Mouse (Mus musculus) T-helper 17 cell (primary cell): ENCODE data around the gene Stk25.

Source experiments
- in situ Hi-C, 2 experiments: fragments of 300-600 bp; cut with MboI, MseI; formaldehyde crosslinking; loops; 1 replicate in 1 of 2; 2 replicates in 1 of 2; pipeline ENCODE4 v1.15.1; 2025; ENCODE audit warnings: high pct_unique_total_duplicates in 2 of 2

Gene Stk25

DNA sequence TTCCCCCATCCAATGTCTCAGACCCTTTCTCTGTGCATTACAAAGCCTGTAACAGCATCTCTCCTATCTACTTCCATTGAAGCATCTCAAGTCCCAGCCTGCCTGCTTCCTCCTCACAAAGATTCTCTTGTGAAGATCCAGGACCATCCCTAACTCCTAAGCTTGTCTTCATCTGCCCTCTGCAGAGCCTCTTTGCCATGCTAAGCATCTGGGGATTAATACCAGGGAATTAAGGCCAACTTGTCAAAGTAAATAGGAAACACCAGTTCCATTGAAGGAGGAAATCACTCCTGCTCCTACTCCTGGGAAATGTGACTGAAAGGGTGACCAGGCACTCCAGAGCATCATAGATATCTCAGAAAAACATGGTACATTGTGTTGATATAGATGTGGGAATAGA lies 11.5 kb upstream of the Stk25 start:
- in situ Hi-C loops, result loop anchor here in 1 of 2 experiments (5.0 kb wide), 1 partner anchor 57 kb away; no protein-coding TSS in a partner anchor

DNA sequence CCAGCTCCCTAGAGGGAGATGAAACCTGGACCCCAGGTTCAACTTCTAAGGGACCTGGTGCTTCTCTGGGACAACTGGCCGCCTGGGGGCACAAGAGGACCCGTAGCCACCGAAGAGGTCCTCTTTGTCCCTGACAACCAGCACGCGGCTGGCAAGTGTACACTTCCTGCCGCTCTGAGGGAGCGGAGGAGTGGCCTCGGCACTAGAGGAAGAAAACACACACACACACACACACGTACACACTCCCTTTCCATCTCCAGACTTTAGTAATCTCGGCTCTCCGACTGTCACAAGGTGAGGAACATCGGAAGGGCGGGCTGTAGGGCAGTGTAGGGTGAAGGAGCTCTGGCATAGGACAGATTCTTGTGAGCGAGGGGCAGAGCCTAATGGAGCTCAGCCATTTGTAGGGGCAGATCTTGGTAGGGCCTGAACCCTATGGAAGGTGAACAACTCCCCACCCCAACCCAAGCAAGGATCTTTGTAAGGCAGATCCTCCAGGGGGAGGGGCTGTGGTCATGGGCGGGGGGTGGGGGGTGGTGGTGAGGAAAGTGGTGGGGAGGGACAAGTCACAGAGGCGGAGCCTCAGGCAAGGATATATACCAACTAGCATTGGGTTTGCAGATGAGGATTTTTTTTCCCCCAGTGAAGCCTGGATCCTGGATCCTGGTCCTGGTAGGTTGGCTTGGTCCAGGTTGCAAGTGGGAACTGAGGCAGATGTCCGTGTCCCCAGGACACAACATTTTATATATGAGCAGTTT lies 10.5 kb upstream of the Stk25 start:
- in situ Hi-C loops, result no loop called here

DNA sequence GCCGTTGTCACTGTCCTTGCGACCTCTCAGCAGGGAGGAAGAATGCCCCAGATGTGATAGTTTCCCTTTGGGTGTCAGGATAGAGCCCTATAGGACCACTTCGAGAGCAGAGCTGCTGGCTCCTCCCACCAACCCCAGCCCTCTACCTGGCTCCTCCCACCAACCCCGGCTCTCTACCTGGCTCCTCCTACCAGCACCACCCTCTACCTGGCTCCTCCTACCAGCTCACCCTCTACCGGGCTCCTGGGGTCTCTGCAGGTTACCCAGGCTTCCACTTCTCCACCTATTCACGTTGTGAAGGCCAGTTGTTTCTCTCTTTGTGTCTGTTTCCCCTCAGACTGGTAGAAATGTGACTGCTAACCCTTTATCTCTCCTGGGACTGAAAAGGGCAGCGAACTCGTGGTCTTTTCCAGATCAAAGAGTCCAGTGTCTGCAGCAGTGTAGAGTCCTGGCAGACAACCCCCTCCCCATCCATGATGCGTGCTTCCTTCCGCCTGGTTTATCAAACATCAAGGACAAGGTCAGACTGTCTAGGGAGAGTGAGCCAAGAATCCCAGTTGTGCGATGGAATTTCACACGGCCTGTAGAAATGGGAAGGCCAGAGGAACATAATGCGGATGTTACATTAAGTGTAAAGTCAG lies 9.4 kb upstream of the Stk25 start:
- in situ Hi-C loops, result no loop called here

DNA sequence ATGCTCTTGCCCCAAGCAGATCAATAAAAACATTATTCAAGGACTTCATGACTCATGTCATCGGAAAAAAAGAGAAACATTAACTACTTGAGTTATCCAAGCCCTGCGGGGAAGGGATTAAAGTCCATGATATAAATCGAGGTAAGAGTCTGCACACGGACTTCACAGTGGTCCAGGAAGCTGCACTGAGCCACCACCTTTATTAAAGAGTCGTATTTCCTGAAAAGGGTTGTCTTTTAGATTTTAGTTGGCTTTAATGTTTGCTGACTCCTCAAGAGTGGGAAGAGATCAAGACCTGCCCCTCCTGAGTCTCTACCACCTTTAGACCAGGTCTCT lies 1.5 kb downstream of the Stk25 start:
- in situ Hi-C loops, result no loop called here

DNA sequence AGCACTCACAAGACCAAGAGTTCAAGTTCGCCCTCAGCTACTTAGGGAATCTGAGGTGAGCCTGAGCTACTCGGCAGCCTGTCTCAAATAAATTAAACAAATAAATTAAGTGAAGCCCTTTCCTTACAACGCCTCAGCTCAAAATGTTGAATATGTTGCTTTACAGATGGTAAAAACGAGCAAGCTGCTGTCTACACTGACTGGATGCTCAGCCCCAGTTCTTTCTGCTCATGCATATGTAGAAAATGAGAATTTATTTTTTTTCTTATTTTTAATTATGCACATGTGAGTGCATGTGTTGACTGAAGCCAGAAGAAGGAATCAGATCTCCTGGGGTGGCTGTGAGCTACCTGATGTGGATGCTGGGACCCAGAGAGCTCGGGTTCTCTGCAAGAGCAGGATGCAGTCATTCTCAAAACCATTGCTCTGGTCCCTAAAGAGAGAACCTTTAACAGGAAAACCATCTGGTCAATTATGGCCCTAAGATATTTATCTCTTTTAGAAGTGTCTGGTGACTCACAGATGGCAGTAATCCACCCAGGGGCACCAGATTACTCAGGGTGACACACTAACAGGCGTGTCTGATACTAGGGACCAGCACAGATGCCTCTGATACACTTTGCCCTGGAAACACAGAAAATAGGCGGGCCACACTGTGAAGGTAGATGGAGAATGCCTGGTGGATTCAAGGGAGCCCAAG lies 2.0 kb downstream of the Stk25 start:
- in situ Hi-C loops, result no loop called here

DNA sequence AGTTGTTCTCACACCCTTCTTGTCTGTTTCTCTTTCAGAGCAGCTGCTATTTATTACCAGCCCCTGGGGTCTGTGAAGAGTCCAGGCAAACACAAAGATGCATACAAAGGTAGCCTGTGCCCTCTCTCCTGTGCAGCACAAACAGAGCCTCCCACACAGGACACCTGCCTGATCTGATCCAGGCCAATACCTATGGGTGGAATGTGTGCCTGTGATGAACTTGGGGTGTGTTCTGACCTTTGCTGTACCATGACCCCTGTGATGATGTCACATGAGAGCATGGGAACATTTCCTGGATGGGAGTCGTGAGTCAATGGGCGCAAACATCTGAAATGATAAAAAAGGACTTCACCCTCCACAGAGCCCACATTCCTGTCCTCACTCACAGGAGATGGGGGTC lies 3.7 kb downstream of the Stk25 start:
- in situ Hi-C loops, result loop anchor here in 1 of 2 experiments (5.0 kb wide), 1 partner anchor 63 kb away; no protein-coding TSS in a partner anchor

DNA sequence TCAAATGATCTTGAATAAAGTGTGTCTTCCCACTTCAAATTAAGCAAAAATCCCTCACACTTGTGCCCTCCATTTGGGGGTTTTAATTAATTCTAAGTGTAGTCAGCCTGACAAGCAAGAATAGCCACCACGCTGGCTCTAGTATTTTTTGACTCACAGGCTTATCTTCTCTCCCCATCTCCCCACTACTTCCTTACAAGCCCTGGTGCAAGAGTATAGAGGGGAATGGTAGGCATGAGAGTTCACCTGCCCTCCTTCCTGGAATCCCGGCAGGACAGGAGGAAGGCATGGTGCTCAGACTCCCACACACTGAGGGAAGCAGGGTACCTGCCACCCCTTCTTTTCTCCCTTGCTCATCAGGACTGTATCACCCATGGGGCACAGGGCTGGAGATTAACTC lies 4.2 kb downstream of the Stk25 start:
- in situ Hi-C loops, result loop anchor here in 1 of 2 experiments (5.0 kb wide), 1 partner anchor 63 kb away; no protein-coding TSS in a partner anchor

DNA sequence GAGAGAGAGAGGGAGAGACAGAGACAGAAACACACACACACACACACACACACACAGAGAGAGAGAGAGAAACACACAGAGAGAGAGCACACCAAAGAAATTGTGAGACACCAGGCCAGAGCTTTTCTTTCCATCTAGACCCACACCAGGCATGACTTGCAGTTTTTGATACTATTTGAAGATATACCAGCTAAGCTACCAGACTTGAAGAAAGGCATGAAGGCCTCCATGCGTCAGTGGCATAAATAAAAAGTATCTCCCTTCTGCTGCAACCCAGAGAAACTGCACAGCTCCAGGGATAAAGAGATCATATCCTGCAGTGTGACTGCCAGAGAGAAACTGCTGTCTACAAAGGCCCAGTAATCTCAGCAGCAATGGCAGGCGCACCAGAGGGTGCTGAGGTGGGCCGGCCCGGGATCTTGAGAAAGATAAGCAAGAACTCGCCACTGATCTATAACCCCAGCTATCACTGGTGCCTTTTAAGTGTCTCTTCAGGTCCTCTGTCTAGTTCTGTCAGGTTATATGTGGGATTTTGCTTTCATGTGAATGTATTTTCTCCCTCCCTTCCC lies 8.8 kb downstream of the Stk25 start:
- in situ Hi-C loops, result loop anchor here in 1 of 2 experiments (5.0 kb wide), 1 partner anchor 68 kb away; no protein-coding TSS in a partner anchor

DNA sequence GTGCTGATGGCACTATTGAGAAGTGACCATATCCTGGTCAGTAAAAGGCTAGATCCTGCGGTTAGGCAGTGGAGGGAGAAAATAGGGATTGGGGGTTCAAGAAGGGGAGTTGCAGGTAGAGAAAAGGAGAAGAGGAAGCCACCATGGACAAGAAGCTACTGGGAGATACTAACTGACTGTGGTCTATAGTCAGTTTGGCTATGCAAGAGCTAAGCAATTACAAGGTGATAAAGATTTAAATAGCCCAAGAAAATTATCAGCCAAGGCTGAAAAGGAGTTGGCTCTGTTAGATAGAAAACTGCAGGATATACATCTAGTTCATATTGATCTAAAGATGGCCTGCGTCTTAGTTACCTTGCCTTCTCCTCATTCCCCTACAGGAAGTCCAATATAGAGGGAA lies 15.8 kb downstream of the Stk25 start:
- in situ Hi-C loops, result no loop called here

DNA sequence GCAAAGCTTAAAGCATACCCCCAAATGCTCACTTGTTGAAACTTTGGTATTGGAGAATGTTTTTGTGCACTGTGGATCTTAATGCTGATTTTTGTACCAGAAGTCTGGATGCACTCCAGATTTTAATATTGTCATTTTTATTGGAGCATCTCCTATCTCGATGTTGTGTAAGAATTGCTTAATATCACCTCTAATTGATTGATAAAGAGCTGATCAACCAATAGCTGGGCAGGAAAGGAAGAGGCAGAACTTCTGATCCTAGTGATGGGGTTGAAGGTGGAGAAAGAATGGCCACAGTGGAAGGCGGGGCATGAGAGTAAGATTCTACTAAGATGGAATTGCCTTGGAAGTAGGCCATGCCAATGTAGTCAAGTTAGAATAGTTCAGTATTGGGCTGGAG lies 16.5 kb downstream of the Stk25 start:
- in situ Hi-C loops, result no loop called here

DNA sequence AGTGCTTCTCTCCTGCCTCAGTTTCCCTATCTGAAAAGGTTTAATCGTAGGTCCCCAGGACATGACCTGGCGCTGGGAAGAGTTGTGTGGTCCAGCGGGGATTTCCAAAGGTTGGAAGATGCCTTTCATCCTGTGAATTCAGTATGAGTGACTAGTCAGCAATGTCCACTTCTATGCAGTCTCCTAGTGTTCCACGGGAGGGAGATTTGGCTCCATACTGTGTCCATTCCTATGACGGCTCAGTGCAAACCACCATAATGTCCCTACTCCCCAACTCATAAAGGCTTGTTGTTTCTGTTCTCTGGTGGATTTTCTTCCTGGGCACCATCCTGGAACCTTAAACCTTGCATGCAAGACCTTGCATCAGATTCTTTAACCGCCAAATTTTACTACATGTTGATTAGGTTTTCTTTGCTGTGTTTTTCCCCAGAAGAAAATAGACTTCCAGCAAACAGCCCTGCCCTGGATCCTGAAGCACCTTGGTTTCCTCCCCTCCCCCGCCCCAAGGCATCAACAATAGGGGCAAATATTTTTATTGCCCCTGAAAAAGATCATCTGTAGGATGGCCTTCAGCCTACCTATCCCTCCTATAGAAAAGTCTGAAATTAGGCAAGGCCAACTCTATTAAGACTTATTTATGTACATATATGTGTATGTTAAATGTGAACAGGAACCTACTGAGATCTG lies 22.1 kb downstream of the Stk25 start:
- in situ Hi-C loops, result loop anchor here in 1 of 2 experiments (10.0 kb wide), 1 partner anchor 732 kb away; the partner anchor contains the start of genes Ankmy1 and Dusp28

DNA sequence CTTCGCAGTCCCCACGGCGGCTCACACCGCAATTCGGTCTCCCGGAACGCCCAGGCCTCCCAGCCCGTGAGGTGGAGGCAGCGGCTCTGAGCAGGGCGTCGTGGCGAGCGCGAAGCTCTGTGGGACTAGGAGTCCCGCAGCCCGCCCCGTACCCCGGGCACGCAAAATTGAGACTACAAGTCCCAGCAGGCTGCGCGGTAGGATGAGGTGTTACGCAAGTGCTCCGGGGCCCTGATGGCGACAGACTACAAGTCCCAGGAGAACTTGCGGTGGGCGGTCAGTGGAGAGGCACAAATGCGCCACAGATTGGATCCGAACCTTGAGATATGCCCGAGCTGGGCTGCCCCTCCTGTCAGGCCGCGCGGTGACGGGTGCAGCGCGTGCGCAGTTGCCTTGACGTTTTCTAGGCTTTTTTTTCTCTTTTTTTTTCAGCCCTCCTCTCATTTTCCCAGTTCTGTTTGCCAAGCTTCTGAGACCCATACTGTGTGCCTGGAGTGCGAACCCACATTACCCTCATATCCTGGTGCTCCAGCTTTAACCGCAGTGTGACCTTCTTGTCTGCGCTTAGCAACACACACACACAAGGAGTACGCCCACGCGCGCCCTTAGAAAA lies 22.8 kb downstream of the Stk25 start:
- in situ Hi-C loops, result loop anchor here in 1 of 2 experiments (10.0 kb wide), 1 partner anchor 731 kb away; the partner anchor contains the start of genes Ankmy1 and Dusp28

DNA sequence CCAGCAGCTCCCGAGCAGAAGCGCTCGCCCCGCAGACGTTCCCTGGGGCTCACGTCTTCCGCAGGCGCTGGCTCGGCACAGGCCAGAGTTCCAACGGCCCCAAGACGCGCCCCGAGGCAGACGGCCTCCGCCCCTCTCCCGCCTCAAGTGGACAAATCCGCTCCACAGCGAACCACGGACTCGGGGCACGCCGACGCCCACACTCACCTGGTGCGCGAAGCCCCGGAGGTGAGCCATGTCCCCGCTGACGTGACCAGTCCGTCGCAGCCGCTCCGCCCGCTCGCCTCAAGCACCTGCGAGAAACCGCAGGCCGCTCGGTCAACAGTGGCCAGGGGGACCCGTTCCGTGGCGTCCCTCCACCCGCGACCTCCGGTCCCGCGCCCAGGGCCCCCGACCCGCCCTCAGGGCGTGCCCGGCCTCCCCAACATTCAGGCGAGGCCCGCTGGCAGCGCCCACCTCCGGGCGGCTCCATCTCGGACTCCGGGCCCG lies 23.3 kb downstream of the Stk25 start:
- in situ Hi-C loops, result loop anchor here in 1 of 2 experiments (10.0 kb wide), 1 partner anchor 730 kb away; the partner anchor contains the start of genes Ankmy1 and Dusp28

DNA sequence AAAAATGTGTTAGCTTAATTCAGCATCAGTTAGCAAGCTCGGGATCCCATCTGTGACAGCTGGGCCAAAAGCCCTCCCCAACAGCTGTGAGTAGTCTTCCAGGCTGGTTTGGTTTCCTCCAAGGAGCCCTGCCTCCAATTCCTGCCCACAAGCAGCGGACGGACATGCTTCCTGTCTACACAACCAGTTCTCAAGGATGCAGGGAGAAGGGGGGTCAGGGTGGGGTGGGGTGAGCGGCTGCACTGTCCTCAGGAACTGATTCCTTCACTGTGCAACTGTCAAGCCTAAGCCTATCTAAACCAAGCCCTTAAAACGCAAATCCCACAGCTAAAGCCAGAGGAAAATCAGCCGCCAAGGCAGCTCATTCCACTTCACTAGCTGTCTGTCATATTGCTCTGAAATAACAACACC lies 24.0 kb downstream of the Stk25 start:
- in situ Hi-C loops, result loop anchor here in 1 of 2 experiments (10.0 kb wide), 1 partner anchor 730 kb away; the partner anchor contains the start of genes Ankmy1 and Dusp28

DNA sequence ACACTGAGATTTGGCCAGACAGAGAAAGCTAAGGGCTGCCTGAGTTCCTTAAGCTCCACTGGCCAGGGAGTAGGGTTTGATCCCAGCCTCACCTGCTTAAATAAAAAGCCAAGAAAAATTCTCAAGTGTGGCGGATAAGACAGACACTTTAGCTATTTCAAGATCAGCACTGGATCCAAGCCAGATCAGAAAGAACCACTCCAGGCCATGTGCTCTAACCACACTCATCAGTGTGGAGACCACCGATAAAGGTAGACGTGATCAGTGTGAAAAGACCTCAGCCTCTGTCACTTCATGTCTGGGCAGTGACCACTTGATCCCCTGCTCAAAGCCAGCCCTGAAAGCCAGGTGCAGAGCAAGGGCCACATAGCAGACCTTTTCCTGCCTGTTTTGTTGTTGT lies 25.7 kb downstream of the Stk25 start:
- in situ Hi-C loops, result loop anchor here in 1 of 2 experiments (10.0 kb wide), 1 partner anchor 728 kb away; the partner anchor contains the start of genes Ankmy1 and Dusp28

DNA sequence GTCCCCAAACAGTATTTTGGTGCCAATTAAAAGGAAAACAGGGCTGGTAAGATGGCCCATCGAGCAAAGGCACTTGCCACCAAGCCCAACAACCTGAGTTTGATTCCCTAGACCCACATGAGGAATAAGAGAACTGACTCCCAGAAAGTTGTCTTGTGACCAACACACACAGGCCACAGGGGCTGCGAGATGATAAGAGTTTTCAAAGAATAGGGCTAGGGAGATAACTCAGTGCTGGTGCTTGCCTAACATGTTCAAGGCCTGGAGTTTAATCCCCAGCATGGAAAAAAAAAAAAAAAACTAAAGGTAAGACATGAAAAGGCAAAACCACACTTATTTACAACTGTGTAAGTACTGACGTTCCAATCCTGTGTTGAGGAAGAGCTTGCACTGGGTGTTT lies 27.7 kb downstream of the Stk25 start:
- in situ Hi-C loops, result loop anchor here in 1 of 2 experiments (10.0 kb wide), 1 partner anchor 726 kb away; the partner anchor contains the start of genes Ankmy1 and Dusp28

DNA sequence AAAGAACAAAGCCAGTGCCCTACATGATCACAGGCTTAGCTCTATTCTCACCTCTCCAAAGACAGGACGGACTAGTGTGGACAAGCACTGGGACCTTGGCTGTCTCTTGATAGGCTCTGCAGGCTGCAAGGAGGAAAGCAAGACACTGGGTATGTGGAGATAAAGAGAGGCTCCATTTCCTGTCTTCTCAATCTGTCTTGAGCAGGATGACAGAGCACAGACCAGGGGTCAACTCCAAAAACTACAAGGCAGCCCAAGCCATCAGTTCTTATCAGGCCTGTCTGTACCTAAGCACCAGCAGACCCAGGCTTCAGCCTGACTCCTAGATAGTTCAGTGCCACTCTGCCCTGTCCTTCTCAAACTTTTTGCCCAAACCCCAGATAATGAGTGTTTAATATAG lies 34.0 kb downstream of the Stk25 start:
- in situ Hi-C loops, result no loop called here

DNA sequence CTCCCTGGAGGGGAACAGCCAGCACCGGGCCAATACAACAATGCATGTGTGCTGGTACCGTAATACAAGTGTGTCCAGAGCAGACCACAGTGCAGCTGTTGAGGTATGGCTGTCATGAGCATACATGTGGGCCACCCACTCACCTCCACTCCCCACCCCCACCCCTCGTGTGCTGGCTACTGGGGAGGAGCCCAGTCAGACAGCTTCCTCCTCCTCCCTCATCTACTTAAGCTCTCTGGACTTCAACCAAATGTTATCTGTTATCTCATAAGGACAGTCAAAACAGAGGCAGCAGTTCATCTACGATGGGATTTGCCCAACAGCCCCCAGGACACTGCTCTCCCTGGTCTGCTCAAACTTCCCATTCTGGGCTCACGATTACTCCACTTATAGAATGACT lies 39.5 kb downstream of the Stk25 start:
- in situ Hi-C loops, result no loop called here

DNA sequence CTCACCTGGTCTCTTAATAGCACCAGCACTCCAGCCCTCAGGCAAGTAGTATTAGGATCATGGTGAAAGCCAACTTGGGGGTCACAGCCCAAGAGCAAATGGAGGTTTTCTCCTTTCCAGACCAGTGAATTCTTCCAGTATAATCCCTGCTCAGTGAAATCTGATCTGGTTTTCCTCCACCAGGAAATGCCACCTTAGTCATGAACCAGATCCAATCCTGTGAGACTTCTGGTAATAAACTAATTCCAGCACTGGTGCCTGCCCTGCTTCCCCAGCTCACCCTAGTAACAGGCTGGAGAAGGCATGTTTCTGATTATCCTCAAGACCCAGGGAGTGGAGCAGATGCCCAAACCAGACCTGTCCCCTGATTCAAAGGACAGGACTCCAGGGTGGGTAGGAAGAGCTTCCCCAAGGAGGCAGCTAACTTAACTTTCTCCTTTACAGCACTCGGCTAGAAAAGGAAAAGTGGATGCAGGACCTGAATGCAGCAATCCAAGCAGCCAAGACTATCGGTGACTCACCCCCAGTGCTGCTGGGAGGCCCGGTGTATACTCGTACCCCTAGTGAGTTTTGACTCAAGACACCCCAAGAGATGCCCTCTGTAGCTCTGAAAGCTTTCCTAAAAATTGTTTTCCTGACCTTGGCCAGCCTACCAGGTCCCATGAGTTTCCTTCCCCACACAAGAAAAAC lies 40.3 kb downstream of the Stk25 start:
- in situ Hi-C loops, result no loop called here

DNA sequence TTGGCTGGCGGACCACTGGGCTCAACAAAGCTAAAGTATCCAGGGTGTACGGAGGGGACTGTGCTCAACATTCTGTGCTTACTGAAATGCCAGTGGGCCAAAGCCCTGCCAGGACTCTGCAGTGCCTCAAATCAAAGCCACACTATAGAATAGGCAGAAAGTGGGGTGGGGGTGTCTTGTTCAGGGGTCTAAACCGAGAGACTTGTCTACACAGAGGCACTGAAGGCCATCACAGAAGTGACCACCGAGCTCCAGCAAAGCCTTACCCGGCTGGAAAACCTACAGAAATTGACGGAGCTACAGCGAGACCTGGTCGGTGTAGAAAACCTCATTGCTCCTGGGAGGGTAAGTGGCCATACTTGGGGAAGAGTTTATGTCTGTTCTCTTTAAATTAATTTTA lies 48.7 kb downstream of the Stk25 start:
- in situ Hi-C loops, result no loop called here
